ENCODE assay signal across 9 mouse cellular contexts in genomic region chr8:79382857-79383262, GRCm38 (mm10). TPM values are rescaled to one million over a fixed set of nuclear protein-coding genes. Genes with fewer than 3 reads are reported as not detected.
DNase-seq lines count a peak whose midpoint lies in the region; ATAC-seq and TF ChIP-seq lines count a peak whose summit lies in the region.
"Had no signal": no experiment of that assay in that cellular context is flagged by ENCODE, and none has a peak within 500 bp of the region (broad histone marks: within the 10 kb centered on the region; RNA-seq: fewer than 3 reads in every experiment).

No protein-coding gene starts in this region.

- peaks cover 10% of the 10 kb centered on the region for H3K4me1 ChIP-seq in kidney, adult 2 months (ENCODE audit: control insufficient read depth, insufficient read depth, low read length)
- peaks cover 56% of the 10 kb centered on the region for H3K4me1 ChIP-seq in embryonic facial prominence, embryonic 12.5 days
- peaks cover 73% of the 10 kb centered on the region for H3K4me1 ChIP-seq in hindbrain, embryonic 13.5 days (replicated peaks)

- no peak overlapping the region for H3K27ac ChIP-seq in kidney, adult 2 months (ENCODE audit: insufficient read depth, low read depth, low read length)
- no peak overlapping the region for H3K27ac ChIP-seq in embryonic facial prominence, embryonic 12.5 days
- H3K27ac ChIP-seq in hindbrain, embryonic 13.5 days = peak overlapping the region; percentile 9; the same call in 1 of the 2 replicates

- no peak for ATAC-seq in embryonic facial prominence, embryonic 12.5 days (ENCODE audit: insufficient number of reproducible peaks, insufficient read depth, low FRiP score, low TSS enrichment)
- ATAC-seq in hindbrain, embryonic 13.5 days (ENCODE audit: low FRiP score) = no peak
- no peak for ATAC-seq in activated CD4-positive, CD25-positive, alpha-beta regulatory T cell, adult 4 months
- ATAC-seq in erythroid progenitor cell, adult 5-6 weeks (replicated peaks; ENCODE audit: low FRiP score, poor library complexity, severe bottlenecking) = no peak

- H3K9ac ChIP-seq in embryonic facial prominence, embryonic 12.5 days = no peak overlapping the region
- H3K9ac ChIP-seq in hindbrain, embryonic 13.5 days = peak overlapping the region; percentile 51

- H3K27me3 ChIP-seq in kidney, adult 2 months (replicated peaks; ENCODE audit: control insufficient read depth, insufficient read depth, low read length) = no peaks in the 10 kb centered on the region
- H3K27me3 ChIP-seq in embryonic facial prominence, embryonic 12.5 days = no peaks in the 10 kb centered on the region
- H3K27me3 ChIP-seq in hindbrain, embryonic 13.5 days = no peaks in the 10 kb centered on the region

- peak overlapping the region; percentile 5; the same call in 1 of the 2 replicates for H3K4me2 ChIP-seq in embryonic facial prominence, embryonic 12.5 days (replicated peaks)
- 0 out of 2 replicates have a peak overlapping the region, but pooled peaks have one; percentile 8 for H3K4me2 ChIP-seq in hindbrain, embryonic 13.5 days

- TF ChIP-seq CTCF in kidney, adult 2 months (conservative IDR thresholded peaks at IDR 0.05; ENCODE audit: insufficient read depth, insufficient read length, low read depth, low read length) = no peak

- H3K9me3 ChIP-seq in embryonic facial prominence, embryonic 12.5 days = no peaks in the 10 kb centered on the region
- H3K9me3 ChIP-seq in hindbrain, embryonic 13.5 days = no peaks in the 10 kb centered on the region

- 29% methylated on average over 8 of the region's 8 CpGs for WGBS in kidney, adult 2 months
- 14% methylated on average over 8 of the region's 8 CpGs for WGBS in embryonic facial prominence, embryonic 12.5 days
- 14% methylated on average over 8 of the region's 8 CpGs for WGBS in hindbrain, embryonic 13.5 days

- H3K36me3 ChIP-seq in kidney, adult 2 months (ENCODE audit: control insufficient read depth, insufficient read depth, low read length) = no peaks in the 10 kb centered on the region
- no peaks in the 10 kb centered on the region for H3K36me3 ChIP-seq in embryonic facial prominence, embryonic 12.5 days
- no peaks in the 10 kb centered on the region for H3K36me3 ChIP-seq in hindbrain, embryonic 13.5 days

- TF ChIP-seq POLR2A in kidney, adult 2 months (IDR thresholded peaks at IDR 0.05; ENCODE audit: low read depth, low read length) = no peak

- DNase-seq in kidney, adult 2 months = peak; percentile 46
- no peak for DNase-seq in kidney, postnatal 36 days
- peak; percentile 23 for DNase-seq in mesoderm, embryonic 11.5 days (ENCODE audit: low read depth, low spot score)
- no peak for DNase-seq in gastrocnemius, adult 8-10 months (ENCODE audit: low spot score in 2 of 2)
- DNase-seq: cerebellum, adult 8-10 months had no signal

- H3K4me3 ChIP-seq in kidney, adult 2 months (ENCODE audit: insufficient read depth, low read depth, low read length) = no peak overlapping the region
- H3K4me3 ChIP-seq in embryonic facial prominence, embryonic 12.5 days = no peak overlapping the region
- no peak overlapping the region for H3K4me3 ChIP-seq in hindbrain, embryonic 13.5 days

RNA-seq across cellular contexts. Expression of gene Smad1, which starts 16.5 kb away (rescaled TPM):
- polyA plus RNA-seq in kidney, adult 2 months (2012; rRNA removed) = 20.8 and 21.7 TPM in 2 replicates
- 57.5 and 64.8 TPM in 2 replicates for polyA plus RNA-seq in embryonic facial prominence, embryonic 12.5 days (2016; fragmentation: Nextera tagmentation; extraction: Ambion mirVana)
- 64.2 and 65.6 TPM in 2 replicates for polyA plus RNA-seq in hindbrain, embryonic 13.5 days (2015; fragmentation: Nextera tagmentation; extraction: Ambion mirVana)
- 10 to 100 TPM in 1 of 4 experiments, 1 to 10 TPM in 3; 7.5 to 10.3 (median 8.8) TPM for total RNA-seq in gastrocnemius, adult 8-10 months (2022)
- polyA plus RNA-seq in activated CD4-positive, CD25-positive, alpha-beta regulatory T cell, adult 4 months (2017; shearing (Covaris generic)) = 1 to 10 TPM; 4.7 to 5.4 TPM
- 1.1 TPM in 1 of 2 replicates, not detected in the other for total RNA-seq in erythroid progenitor cell, adult 5-6 weeks (2015; ENCODE audit: low replicate concordance)
- total RNA-seq in erythroid progenitor cell, adult 5-6 weeks (2017; ENCODE audit: low replicate concordance) = 1.2 TPM in 2 replicates

Comparison
In these comparisons a context has a peak if more than half of its experiments do, and no peak if none do; other contexts are left out.
1. DNase-seq: peak in kidney, adult 2 months (single experiment) and mesoderm, embryonic 11.5 days (single experiment); none in kidney, postnatal 36 days (0 of 2) and gastrocnemius, adult 8-10 months (0 of 2).